ENCODE assay signal across 26 mouse cellular contexts in genomic region chr7:30435156-30435555, GRCm38 (mm10). TPM values are rescaled to one million over a fixed set of nuclear protein-coding genes. Genes with fewer than 3 reads are reported as not detected.
DNase-seq lines count a peak whose midpoint lies in the region; ATAC-seq lines count a peak whose summit lies in the region.
"Had no signal": no experiment of that assay in that cellular context is flagged by ENCODE, and none has a peak within 500 bp of the region (broad histone marks: within the 10 kb centered on the region; RNA-seq: fewer than 3 reads in every experiment).

No protein-coding gene starts in this region.

- no peak for DNase-seq in kidney, postnatal 36 days
- peak; percentile 91 for DNase-seq in ES-CJ7 (ENCODE audit: low read depth, low spot score)
- DNase-seq in ZHBTc4 (ENCODE audit: low read depth, low spot score): peak; percentile 67
- no peak for DNase-seq in frontal cortex, postnatal 25 days (ENCODE audit: low spot score in 2 of 2)
- no peak for DNase-seq in left cerebral cortex, postnatal 14 days (ENCODE audit: low spot score in 2 of 2)
- DNase-seq: adrenal gland, adult 2 months; adrenal gland, postnatal 14 days; cerebellum, adult 11 months; cerebellum, adult 8-10 months; cerebellum, postnatal 10 days; gastrocnemius, adult 2 months; gastrocnemius, postnatal 14 days; heart, adult 11 months; heart, postnatal 14 days; heart, postnatal 4 days had no signal

- H3K4me1 ChIP-seq in kidney, embryonic 14.5 days (ENCODE audit: control insufficient read depth, insufficient read depth, low read length): no peaks in the 10 kb centered on the region
- H3K4me1 ChIP-seq: forebrain, embryonic 13.5 days; heart, embryonic 13.5 days; hindbrain, embryonic 12.5 days; hindbrain, embryonic 15.5 days had no signal

- 0 out of 2 replicates have a peak, but pooled peaks have one; percentile 20 for ATAC-seq in kidney, embryonic 14.5 days (ENCODE audit: low FRiP score, low TSS enrichment)
- ATAC-seq: CD4-positive, CD25-positive, alpha-beta regulatory T cell, adult 4 months; forebrain, embryonic 13.5 days; forebrain, embryonic 16.5 days; intestine, postnatal 0 days had no signal

- H3K27me3 ChIP-seq in kidney, embryonic 14.5 days (ENCODE audit: control insufficient read depth, insufficient read depth, low read length): peaks cover 9% of the 10 kb centered on the region
- H3K27me3 ChIP-seq: hindbrain, embryonic 15.5 days had no signal

- H3K9ac ChIP-seq in kidney, embryonic 14.5 days (ENCODE audit: low read depth, low read length): no peak overlapping the region
- H3K9ac ChIP-seq: forebrain, embryonic 13.5 days; heart, embryonic 13.5 days; hindbrain, embryonic 12.5 days; hindbrain, embryonic 15.5 days had no signal

- H3K4me2 ChIP-seq in kidney, embryonic 14.5 days (replicated peaks; ENCODE audit: low read depth, low read length): no peak overlapping the region
- H3K4me2 ChIP-seq: forebrain, embryonic 13.5 days; heart, embryonic 13.5 days; hindbrain, embryonic 12.5 days; hindbrain, embryonic 15.5 days had no signal

- no peak overlapping the region for H3K27ac ChIP-seq in kidney, embryonic 14.5 days (ENCODE audit: low read depth, low read length)
- H3K27ac ChIP-seq: forebrain, embryonic 10.5 days; forebrain, embryonic 13.5 days; gastrocnemius, adult 2 months; heart, embryonic 13.5 days; hindbrain, embryonic 12.5 days; hindbrain, embryonic 15.5 days had no signal

- intact Hi-C loops in left cerebral cortex, postnatal 14 days (cut with DNase I): no loop called here

- no peak overlapping the region for H3K4me3 ChIP-seq in kidney, embryonic 14.5 days (ENCODE audit: low read length)
- H3K4me3 ChIP-seq: forebrain, embryonic 10.5 days; forebrain, embryonic 13.5 days; gastrocnemius, adult 2 months; heart, embryonic 13.5 days; hindbrain, embryonic 12.5 days; hindbrain, embryonic 15.5 days had no signal

- no peaks in the 10 kb centered on the region for H3K9me3 ChIP-seq in kidney, embryonic 14.5 days (ENCODE audit: control insufficient read depth, low read length)
- H3K9me3 ChIP-seq: forebrain, embryonic 10.5 days; forebrain, embryonic 13.5 days; heart, embryonic 13.5 days; hindbrain, embryonic 12.5 days; hindbrain, embryonic 15.5 days had no signal

- WGBS in kidney, embryonic 14.5 days: 45% methylated on average over 9 of the region's 9 CpGs

- H3K36me3 ChIP-seq in kidney, embryonic 14.5 days (ENCODE audit: control insufficient read depth, insufficient read depth, low read length): no peaks in the 10 kb centered on the region

RNA-seq across cellular contexts. Expression of gene Aplp1, which starts 10.2 kb away (rescaled TPM):
- 16.7 and 19.0 TPM in 2 replicates for polyA plus RNA-seq in kidney, embryonic 14.5 days (2014; fragmentation: Nextera tagmentation; extraction: Ambion mirVana)
- total RNA-seq in left cerebral cortex, postnatal 14 days (2021): 1,000 to 10,000 TPM; 1,098 to 1,148 TPM

RNA-seq across cellular contexts. Expression of gene Nfkbid, which starts 13.6 kb away (rescaled TPM):
- 1.1 and 1.9 TPM in 2 replicates for polyA plus RNA-seq in kidney, embryonic 14.5 days (2014; fragmentation: Nextera tagmentation; extraction: Ambion mirVana)
- 1 to 10 TPM; 2.8 to 4.2 TPM for total RNA-seq in left cerebral cortex, postnatal 14 days (2021)

RNA-seq across cellular contexts. Expression of gene Hcst, which starts 15.5 kb away (rescaled TPM):
- 0.57 and 1.0 TPM in 2 replicates for polyA plus RNA-seq in kidney, embryonic 14.5 days (2014; fragmentation: Nextera tagmentation; extraction: Ambion mirVana)
- total RNA-seq in left cerebral cortex, postnatal 14 days (2021): 1 to 10 TPM in 1 of 2 experiments, not detected in 1; 2.6 TPM
- total RNA-seq: adrenal gland, postnatal 14 days; gastrocnemius, adult 2 months; heart, adult 8-10 months had no signal
- polyA plus RNA-seq: C2C12; forebrain, embryonic 16.5 days had no signal

RNA-seq across cellular contexts. Expression of gene Tyrobp, which starts 21.6 kb away (rescaled TPM):
- polyA plus RNA-seq in kidney, embryonic 14.5 days (2014; fragmentation: Nextera tagmentation; extraction: Ambion mirVana): 23.8 and 26.7 TPM in 2 replicates
- 10 to 100 TPM; 24.9 to 26.1 TPM for total RNA-seq in left cerebral cortex, postnatal 14 days (2021)
- polyA plus RNA-seq: C2C12 had no signal

RNA-seq across cellular contexts. Expression of gene Kirrel2, which starts 22.3 kb away (rescaled TPM):
- 0.20 and 0.54 TPM in 2 replicates for polyA plus RNA-seq in kidney, embryonic 14.5 days (2014; fragmentation: Nextera tagmentation; extraction: Ambion mirVana)
- total RNA-seq in left cerebral cortex, postnatal 14 days (2021): 1 to 10 TPM; 6.1 to 8.0 TPM
- total RNA-seq: adrenal gland, adult 2 months; adrenal gland, postnatal 14 days; gastrocnemius, adult 2 months; gastrocnemius, postnatal 14 days; heart, adult 8-10 months; heart, postnatal 14 days had no signal
- polyA plus RNA-seq: adrenal gland, adult 2 months; C2C12; CD4-positive, CD25-positive, alpha-beta regulatory T cell, adult 4 months had no signal

Comparison
In these comparisons a context has a peak if more than half of its experiments do, and no peak if none do; other contexts are left out.
1. DNase-seq: peak in ES-CJ7 (single experiment) and ZHBTc4 (single experiment); none in kidney, postnatal 36 days (0 of 2), frontal cortex, postnatal 25 days (0 of 2) and left cerebral cortex, postnatal 14 days (0 of 2).